Mouse (Mus musculus) bone marrow, adult 2 months (tissue): ENCODE measurements around the gene Padi6.

Source experiments
- CTCF ChIP-seq: fragments of 200-500 bp; IDR thresholded peaks from 2 replicates; pipeline ENCODE4 v1.5.1; 2011; ENCODE audit warnings: low read length, control low read depth; ENCODE audit not compliant: control insufficient read depth, insufficient read depth
- POLR2A ChIP-seq: fragments of 200-500 bp; IDR thresholded peaks from 2 replicates; pipeline ENCODE4 v1.6.1; 2011; ENCODE audit warnings: low read depth, mild to moderate bottlenecking, control low read depth, low read length, borderline replicate concordance; ENCODE audit not compliant: control insufficient read depth

DNA sequence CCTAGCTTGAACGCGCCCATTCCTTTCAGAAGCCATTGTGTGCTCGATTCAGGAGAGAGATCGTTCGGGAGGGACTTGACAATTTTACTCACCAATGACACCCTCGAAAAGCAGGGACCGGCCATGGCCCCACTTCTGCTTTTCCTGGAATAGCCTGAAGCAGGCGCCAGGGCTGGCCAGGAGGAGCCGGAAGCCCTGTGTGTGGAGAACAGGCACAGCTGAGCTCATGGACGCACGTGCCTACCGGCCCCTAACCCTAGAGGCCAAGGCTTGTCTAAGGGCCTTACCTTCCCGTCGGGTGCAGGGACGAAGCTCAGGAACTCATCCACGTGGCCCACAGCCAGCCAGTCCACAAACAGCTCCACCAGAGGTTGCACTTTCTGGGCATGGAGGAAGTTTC lies 48.6 kb upstream of the Padi6 start:
- TF ChIP-seq CTCF = no peak
- TF ChIP-seq POLR2A = no peak
